Mouse (Mus musculus) kidney, embryonic 15.5 days (tissue): ENCODE data around the gene Tbl1x. TPM values are rescaled to one million over a fixed set of nuclear protein-coding genes. Genes with fewer than 3 reads are reported as not detected.
"Not testable (repeated sequence)": the region's sequence is repeated elsewhere in the genome, so short reads cannot be mapped to it uniquely, and the experiment has no call there.

Source experiments
- ATAC-seq: fragments of 200-750 bp; cut with Nextera tagmentation; replicated peaks from 2 replicates; pipeline ENCODE4 v1.8.0; 2017; ENCODE audit warnings: moderate TSS enrichment; ENCODE audit not compliant: low FRiP score
- H3K27ac ChIP-seq: fragments of 300-500 bp; sonication (generic); 2 replicates; pipeline ENCODE4 v1.5.1; 2015; ENCODE audit warnings: mild to moderate bottlenecking, inconsistent platforms
- H3K27me3 ChIP-seq: fragments of 300-500 bp; sonication (generic); 2 replicates; pipeline ENCODE4 v1.6.1; 2015; ENCODE audit warnings: inconsistent platforms
- H3K36me3 ChIP-seq: fragments of 300-500 bp; sonication (generic); 2 replicates; pipeline ENCODE4 v1.6.1; 2015; ENCODE audit warnings: inconsistent platforms
- H3K4me1 ChIP-seq: fragments of 300-500 bp; sonication (generic); 2 replicates; pipeline ENCODE4 v1.6.1; 2015; ENCODE audit warnings: inconsistent platforms
- H3K4me2 ChIP-seq: fragments of 300-500 bp; sonication (generic); 2 replicates; pipeline ENCODE4 v1.6.1; 2015; ENCODE audit warnings: moderate library complexity, mild to moderate bottlenecking, inconsistent platforms
- H3K4me3 ChIP-seq: fragments of 300-500 bp; sonication (generic); replicated peaks from 2 replicates; pipeline ENCODE4 v1.5.1; 2015; ENCODE audit warnings: mild to moderate bottlenecking, inconsistent platforms
- H3K9ac ChIP-seq: fragments of 300-500 bp; sonication (generic); 2 replicates; pipeline ENCODE4 v1.6.1; 2015; ENCODE audit warnings: mild to moderate bottlenecking, inconsistent platforms
- H3K9me3 ChIP-seq: fragments of 300-500 bp; sonication (generic); replicated peaks from 2 replicates; pipeline ENCODE4 v1.6.1; 2016; ENCODE audit warnings: inconsistent platforms
- WGBS: fragments of 180-500 bp; shearing (Covaris S2); methylation state at CpG from one replicate; pipeline ENCODE4 v1.1.7; 2015; ENCODE audit warnings: mixed read lengths; 5-methylcytosine and 5-hydroxymethylcytosine counted together
- polyA plus RNA-seq: library from polyadenylated mRNA; unstranded; fragments of >200 nt; fragmentation: Nextera tagmentation; extraction: Ambion mirVana; gene quantifications from 2 replicates; pipeline ENCODE4 v1.2.1, GENCODE M21; 2015

The Tbl1x gene
- polyA plus RNA-seq, 1 experiment from 2014 or later = 76.1 TPM

DNA sequence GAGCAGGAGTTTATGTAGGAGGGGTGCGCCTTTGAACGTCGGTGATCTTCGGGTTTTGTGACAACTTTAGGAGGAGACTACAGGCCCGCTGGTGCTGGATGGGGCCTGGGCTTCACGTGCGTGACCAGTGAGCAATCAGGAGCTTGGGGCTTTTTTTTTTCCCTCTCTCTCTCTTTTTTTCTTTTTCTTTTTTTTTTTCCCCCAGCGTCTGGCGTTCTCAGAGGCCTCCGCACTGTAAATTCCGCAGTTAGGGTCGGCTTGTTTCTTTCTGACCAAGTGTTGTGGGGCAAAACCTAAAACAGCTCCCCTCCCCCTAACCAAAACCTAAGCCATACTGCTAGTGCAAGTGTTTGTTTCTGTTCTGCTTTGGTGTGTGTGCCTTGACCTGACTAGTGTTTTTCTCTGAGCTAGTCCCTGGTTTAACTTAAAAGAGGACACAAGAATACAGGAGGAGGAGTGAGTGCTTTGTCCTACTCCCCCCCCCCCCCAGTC is 1.2 kb downstream of the Tbl1x start:
- WGBS = 19% methylated on average over 12 of the region's 12 CpGs

DNA sequence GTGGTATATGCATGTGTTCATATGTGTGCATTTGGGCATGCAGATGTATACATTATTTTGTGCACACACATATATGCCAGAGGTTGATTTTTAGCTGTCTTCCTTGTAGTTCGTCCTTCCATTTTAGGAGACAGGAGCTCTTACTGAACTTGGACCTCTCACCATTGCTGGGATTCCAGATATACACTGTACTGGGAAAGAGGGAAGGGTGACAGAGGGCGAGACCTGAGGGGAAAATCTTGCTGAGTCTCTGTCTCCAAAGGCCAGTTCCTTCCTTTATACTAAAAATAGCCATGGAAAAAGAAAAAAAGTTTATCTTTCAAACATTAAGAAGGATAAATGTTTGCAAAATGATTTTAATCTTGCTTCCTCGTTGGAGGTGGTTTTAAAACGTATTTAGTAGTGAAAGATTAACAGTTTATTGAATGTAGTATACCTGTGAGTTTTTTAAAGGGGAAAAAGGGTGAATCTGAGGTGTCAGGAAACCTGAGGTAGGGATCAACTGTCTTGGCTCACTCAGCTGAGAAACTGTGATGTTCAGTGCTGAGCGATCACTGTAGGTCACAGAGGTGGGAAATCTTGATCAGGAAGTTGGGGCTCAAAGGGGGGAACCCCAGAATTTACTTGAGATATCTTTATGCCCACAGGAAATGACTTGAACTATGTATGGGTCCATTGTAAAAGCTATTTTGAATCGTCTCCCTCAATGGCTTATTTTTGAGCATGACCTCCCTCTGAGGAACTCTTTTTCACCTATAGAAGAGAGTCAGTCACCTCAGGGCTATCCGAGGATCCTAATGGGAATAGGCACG is 6.7 kb downstream of the Tbl1x start:
- H3K36me3 ChIP-seq = no peaks in the 10 kb centered on the region
- H3K9me3 ChIP-seq = no peaks in the 10 kb centered on the region
- H3K27me3 ChIP-seq = no peaks in the 10 kb centered on the region
- WGBS = 49% methylated on average over 8 of the region's 8 CpGs
- no peak overlapping the region for H3K4me2 ChIP-seq
- H3K4me3 ChIP-seq = no peak overlapping the region
- H3K27ac ChIP-seq = no peak overlapping the region
- no peak for ATAC-seq
- peaks cover 23% of the 10 kb centered on the region; the same call in 1 of the 2 replicates for H3K4me1 ChIP-seq
- no peak overlapping the region for H3K9ac ChIP-seq

More for the DNA sequence above, 1.2 kb downstream of the Tbl1x start:
- Histone ChIP-seq H3K36me3 (no peaks in the 10 kb centered on the region), H3K27me3 (no peaks in the 10 kb centered on the region), H3K9ac (peak overlapping the region; percentile 77), H3K9me3 (no peaks in the 10 kb centered on the region), H3K4me1 (peaks cover 25% of the 10 kb centered on the region), H3K4me3 (peak overlapping the region; percentile 67), H3K27ac (peak overlapping the region; percentile 96), H3K4me2 (peak overlapping the region; percentile 59)
- ATAC-seq = no peak; the same call in 1 of the 2 replicates

DNA sequence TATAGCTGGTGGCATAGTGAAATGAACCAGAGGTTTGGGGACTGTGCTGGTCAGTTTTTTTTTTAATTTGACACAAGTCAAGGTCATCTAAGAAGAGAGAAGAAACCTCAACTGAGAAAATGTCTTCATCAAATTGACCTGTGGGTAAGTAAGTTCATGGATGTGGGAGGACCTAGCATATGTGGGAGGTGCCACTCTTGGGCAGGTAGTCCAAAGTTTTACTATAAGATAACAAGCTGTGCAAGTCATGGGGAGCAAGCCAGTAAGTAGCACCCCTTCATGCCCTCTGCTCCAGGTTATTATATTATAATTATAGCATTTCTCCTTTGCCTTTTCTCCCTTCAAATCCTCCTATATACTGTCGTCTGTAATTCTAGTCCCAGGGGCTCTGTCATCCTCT is 8.1 kb downstream of the Tbl1x start:
- H3K4me2 ChIP-seq = no peak overlapping the region
- WGBS = 57% methylated on average over 1 of the region's 1 CpGs
- H3K27me3 ChIP-seq = no peaks in the 10 kb centered on the region
- no peak overlapping the region for H3K27ac ChIP-seq
- H3K36me3 ChIP-seq = no peaks in the 10 kb centered on the region
- ATAC-seq = no peak
- no peak overlapping the region for H3K9ac ChIP-seq
- H3K4me3 ChIP-seq = no peak overlapping the region
- H3K4me1 ChIP-seq = peaks cover 25% of the 10 kb centered on the region; the same call in 1 of the 2 replicates
- H3K9me3 ChIP-seq = no peaks in the 10 kb centered on the region

DNA sequence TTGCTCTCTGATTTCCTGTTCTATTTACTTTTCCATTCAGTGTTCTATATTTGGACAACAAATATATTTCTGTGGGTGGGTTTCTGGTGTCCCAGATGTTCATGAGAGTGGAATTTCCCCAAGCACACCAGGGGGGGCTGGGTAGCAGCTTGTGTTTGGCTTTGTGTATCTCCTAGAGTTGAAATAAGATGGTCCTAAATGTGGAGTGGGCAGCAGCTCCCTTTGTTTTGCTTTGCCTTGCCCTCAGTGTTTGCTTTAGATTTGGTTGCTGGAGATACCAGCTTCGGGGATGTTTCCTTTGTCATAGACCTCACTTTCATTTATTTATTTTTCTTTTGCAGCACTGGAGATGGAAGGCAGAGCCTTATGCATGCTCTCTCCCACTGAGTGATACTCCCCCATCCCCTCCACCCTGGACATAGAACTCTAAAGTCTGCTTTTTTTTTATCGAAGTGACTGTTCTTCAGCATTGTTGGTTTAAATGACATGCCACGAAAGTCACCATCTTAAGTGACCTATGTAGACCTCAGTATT is 12.1 kb downstream of the Tbl1x start:
- Histone ChIP-seq H3K27ac (0 out of 2 replicates have a peak overlapping the region, but pooled peaks have one; percentile 18), H3K4me2 (no peak overlapping the region), H3K27me3 (no peaks in the 10 kb centered on the region), H3K4me3 (no peak overlapping the region), H3K9ac (no peak overlapping the region), H3K9me3 (no peaks in the 10 kb centered on the region), H3K4me1 (peaks cover 11% of the 10 kb centered on the region; the same call in 1 of the 2 replicates), H3K36me3 (no peaks in the 10 kb centered on the region)
- 37% methylated on average over 3 of the region's 3 CpGs for WGBS
- ATAC-seq = 0 out of 2 replicates have a peak, but pooled peaks have one; percentile 54

DNA sequence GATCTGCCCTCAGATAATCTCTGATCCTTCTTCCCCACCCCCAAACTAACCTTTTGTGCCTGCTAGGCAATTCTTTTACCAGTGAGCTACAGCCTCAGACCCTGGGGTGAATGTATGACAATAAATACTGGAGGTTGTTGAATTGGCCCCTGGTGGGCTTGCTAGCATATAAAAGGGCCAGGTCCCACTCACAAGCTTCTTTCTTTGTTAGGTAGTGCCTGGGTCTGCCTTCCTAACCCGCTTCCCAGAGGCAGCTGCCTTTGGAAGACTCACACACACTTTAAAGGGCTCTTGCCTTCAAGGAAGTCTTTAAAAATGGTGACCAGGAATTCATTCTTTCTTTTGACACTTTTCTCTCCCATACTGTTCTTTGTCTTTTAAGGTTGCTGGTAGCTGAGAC is 14.4 kb downstream of the Tbl1x start:
- H3K9ac ChIP-seq = no peak overlapping the region
- no peak overlapping the region for H3K27ac ChIP-seq
- no peak for ATAC-seq
- no peak overlapping the region for H3K4me2 ChIP-seq
- H3K27me3 ChIP-seq = no peaks in the 10 kb centered on the region
- H3K4me3 ChIP-seq = no peak overlapping the region
- H3K9me3 ChIP-seq = no peaks in the 10 kb centered on the region
- H3K4me1 ChIP-seq = peaks cover 9% of the 10 kb centered on the region; the same call in 1 of the 2 replicates
- 62% methylated on average over 1 of the region's 1 CpGs for WGBS
- no peaks in the 10 kb centered on the region for H3K36me3 ChIP-seq

DNA sequence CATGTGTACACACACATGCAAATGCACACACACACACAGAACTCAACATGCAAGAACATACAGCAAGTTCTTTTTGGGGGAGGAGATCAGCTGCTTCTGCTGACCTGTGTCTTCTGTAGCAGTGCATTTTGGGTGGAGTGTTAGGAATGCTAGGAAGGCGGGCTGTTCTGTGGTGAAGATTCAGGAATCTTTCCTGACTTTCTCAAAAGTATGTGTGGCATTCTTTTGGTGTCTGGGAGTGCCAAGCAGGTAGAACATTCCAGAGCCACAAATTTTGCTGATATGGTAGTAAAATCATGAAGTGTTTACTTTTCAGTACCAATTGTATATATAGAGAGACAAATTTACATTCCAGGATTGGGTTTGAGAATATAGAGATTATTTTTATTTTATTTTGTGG is 17.6 kb downstream of the Tbl1x start:
- no peak for ATAC-seq

DNA sequence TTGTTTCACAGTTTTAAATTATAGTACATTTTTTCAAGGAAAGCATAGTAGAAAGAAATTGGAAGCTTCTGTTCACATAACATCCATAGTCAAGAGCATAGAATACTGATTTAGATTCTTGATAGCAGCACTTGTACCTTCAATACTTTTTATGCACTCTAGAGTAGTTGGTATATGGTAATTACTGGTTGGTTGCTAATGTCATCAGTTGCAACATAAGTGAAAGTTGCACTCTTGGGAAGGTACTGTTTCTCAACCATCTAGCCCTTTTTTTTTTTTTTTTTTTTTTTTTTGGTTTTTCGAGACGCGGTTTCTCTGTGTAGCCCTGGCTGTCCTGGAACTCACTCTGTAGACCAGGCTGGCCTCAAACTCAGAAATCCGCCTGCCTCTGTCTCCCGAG is 20.2 kb downstream of the Tbl1x start:
- no peak for ATAC-seq
- Histone ChIP-seq H3K36me3 (no peaks in the 10 kb centered on the region), H3K9ac (no peak overlapping the region), H3K27me3 (no peaks in the 10 kb centered on the region), H3K4me2 (no peak overlapping the region), H3K4me3 (no peak overlapping the region), H3K27ac (no peak overlapping the region), H3K4me1 (no peaks in the 10 kb centered on the region), H3K9me3 (no peaks in the 10 kb centered on the region)
- WGBS = 78% methylated on average over 5 of the region's 5 CpGs

More for the DNA sequence above, 17.6 kb downstream of the Tbl1x start:
- Histone ChIP-seq H3K36me3 (no peaks in the 10 kb centered on the region), H3K4me3 (no peak overlapping the region), H3K4me1 (peaks cover 2% of the 10 kb centered on the region; the same call in 1 of the 2 replicates), H3K9ac (no peak overlapping the region), H3K27ac (no peak overlapping the region), H3K27me3 (no peaks in the 10 kb centered on the region), H3K9me3 (no peaks in the 10 kb centered on the region), H3K4me2 (no peak overlapping the region)
- WGBS = 88% methylated on average over 1 of the region's 1 CpGs

DNA sequence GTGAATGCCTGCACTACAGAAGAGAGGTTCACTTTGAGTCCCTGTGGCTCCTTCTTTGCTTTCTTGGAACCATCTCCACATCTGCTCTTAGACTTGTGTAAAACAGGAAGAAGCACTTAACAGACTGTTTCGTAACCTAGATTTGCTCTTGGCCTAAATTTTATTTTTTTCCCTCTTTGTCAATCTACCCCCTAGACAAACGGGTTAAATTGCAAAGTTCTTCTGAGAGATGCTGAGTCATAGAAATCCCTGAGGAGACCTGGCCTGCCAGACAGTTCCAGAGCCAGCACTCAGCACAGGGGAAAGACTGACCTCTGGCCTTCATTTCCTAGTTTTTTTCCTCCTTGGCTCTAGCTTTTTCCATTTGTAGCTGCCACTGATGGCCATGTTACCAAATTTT is 23.1 kb downstream of the Tbl1x start:
- Histone ChIP-seq H3K36me3 (no peaks in the 10 kb centered on the region), H3K9me3 (no peaks in the 10 kb centered on the region), H3K4me2 (no peak overlapping the region), H3K27me3 (no peaks in the 10 kb centered on the region), H3K4me1 (no peaks in the 10 kb centered on the region), H3K27ac (no peak overlapping the region), H3K9ac (no peak overlapping the region), H3K4me3 (no peak overlapping the region)
- no peak for ATAC-seq
- 64% methylated on average over 2 of the region's 2 CpGs for WGBS

DNA sequence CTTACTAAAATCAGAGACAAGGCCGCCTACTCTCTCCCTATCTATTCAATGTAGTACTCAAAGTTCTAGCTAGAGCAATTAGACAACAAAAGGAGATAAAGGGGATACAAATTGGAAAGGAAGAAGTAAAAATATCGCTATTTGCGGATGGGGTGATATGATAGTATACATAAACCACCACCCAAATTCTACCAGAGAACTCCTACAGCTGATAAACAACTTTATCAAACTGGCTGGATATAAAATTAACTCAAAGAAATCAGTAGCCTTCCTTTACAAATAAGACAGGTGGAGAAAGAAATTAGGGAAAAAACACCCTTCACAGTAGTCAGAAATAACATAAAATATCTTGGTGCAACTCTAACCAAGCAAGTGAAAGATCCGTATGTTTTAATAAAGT is 29.0 kb downstream of the Tbl1x start:
- ATAC-seq, H3K4me1 ChIP-seq: not testable (repeated sequence)

DNA sequence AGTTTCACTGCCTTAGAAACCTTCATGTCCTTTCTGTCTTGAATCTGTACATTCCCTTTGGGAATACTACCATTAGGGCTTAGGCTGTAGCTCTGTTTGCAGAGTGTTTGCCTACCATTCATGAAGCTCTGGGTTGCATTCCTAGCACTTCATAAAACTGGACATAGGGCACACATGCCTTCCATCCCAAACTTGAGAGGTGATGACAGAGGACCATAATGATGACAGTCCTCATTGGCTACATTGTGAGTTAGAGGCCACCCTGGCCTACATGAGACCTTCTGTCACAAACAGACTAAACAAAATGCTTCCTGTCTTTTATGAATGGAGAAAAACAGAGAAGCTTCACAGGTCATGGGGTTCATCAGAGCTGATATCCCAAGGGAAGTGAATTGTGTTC is 33.2 kb downstream of the Tbl1x start:
- H3K27me3 ChIP-seq = no peaks in the 10 kb centered on the region
- H3K9ac ChIP-seq = no peak overlapping the region
- H3K4me2 ChIP-seq = no peak overlapping the region
- H3K4me1 ChIP-seq = 0 out of 2 replicates have a peak, but pooled peaks cover 3% of the 10 kb centered on the region
- no peaks in the 10 kb centered on the region for H3K36me3 ChIP-seq
- H3K27ac ChIP-seq = no peak overlapping the region
- no peak for ATAC-seq
- no peaks in the 10 kb centered on the region for H3K9me3 ChIP-seq
- no peak overlapping the region for H3K4me3 ChIP-seq

More for the DNA sequence above, 29.0 kb downstream of the Tbl1x start:
- H3K4me2 ChIP-seq, H3K4me3 ChIP-seq, H3K27me3 ChIP-seq, H3K9ac ChIP-seq, H3K9me3 ChIP-seq, H3K27ac ChIP-seq, H3K36me3 ChIP-seq: not testable (repeated sequence)
- 83% methylated on average over 4 of the region's 4 CpGs for WGBS

DNA sequence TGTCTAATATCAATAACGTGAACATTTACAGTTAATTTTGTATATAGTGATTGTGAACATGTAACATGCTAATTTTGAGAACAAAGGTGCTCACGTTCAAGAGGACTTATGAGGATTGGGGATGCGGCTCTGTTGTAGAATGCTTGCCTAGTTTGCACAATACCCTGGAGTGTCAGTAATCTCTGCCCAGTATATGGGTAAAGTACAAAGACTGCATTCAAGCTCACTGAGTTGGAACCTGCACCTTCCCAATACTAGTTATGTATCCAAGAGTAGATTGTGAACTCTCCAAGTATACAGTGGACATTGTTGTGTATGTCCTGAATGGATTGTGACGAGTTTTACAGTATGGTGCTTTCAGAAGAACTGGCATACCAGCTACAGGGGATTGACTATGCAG is 33.7 kb downstream of the Tbl1x start:
- no peak for ATAC-seq
- H3K27ac ChIP-seq = no peak overlapping the region
- H3K27me3 ChIP-seq = no peaks in the 10 kb centered on the region
- no peaks in the 10 kb centered on the region for H3K9me3 ChIP-seq
- no peaks in the 10 kb centered on the region for H3K36me3 ChIP-seq
- 0 out of 2 replicates have a peak, but pooled peaks cover 3% of the 10 kb centered on the region for H3K4me1 ChIP-seq
- H3K4me2 ChIP-seq = no peak overlapping the region
- no peak overlapping the region for H3K4me3 ChIP-seq
- H3K9ac ChIP-seq = no peak overlapping the region
- WGBS = 77% methylated on average over 4 of the region's 4 CpGs

DNA sequence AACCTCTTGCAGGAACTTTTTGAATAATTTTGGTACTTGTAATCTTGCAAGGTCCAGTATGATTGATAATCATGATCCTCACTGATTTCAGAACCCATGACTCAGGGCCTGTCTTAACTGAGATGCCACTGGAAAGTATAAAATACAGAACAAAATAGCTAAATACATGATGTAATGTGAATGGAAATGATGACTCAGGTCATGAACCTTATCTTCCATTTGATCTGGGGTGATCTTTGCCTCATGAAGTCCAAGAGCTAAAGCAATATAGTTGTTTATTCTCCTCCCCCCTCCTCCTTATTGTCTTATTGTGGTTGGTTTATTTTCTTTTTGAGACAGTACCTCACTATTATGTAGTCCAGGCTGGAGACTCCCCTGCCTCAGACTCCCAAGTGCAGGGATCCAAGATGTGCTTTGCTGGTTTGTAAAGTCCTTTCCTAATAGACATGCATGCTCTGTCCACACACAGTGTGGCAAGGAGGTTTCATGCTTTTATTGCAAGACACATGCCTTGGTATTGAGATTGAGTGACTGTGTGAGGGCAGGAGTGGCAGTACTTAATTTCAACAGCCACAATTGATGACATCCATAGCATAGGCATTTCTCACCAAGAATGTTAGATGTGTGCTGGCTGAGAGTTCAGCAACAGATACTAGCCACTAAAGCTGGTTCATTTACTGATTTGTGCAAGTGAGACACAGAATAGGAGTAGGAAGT is 34.7 kb downstream of the Tbl1x start:
- Histone ChIP-seq H3K27me3 (no peaks in the 10 kb centered on the region), H3K27ac (no peak overlapping the region), H3K4me3 (no peak overlapping the region), H3K4me2 (no peak overlapping the region), H3K9me3 (no peaks in the 10 kb centered on the region), H3K4me1 (0 out of 2 replicates have a peak, but pooled peaks cover 3% of the 10 kb centered on the region), H3K36me3 (no peaks in the 10 kb centered on the region), H3K9ac (no peak overlapping the region)
- ATAC-seq = no peak
